Mouse (Mus musculus) forebrain, postnatal 0 days (tissue): ENCODE measurements at regions not wholly inside any gene's neighbourhood (a gene's known extent, or its start where the extent isn't known, plus 50 kb on each side); places are given as distances from the start of the nearest gene placed in this dataset.

Experiments
- ATAC-seq: fragments of 200-750 bp; cut with Nextera tagmentation; 2 replicates; pipeline ENCODE4 v1.8.0; 2017; ENCODE audit warnings: mild to moderate bottlenecking, moderate library complexity
- DNase-seq: peaks from one replicate; pipeline ENCODE4 v3.0.0-alpha.2; 2015
- H3K27ac ChIP-seq: fragments of 300-500 bp; sonication (generic); 2 replicates; pipeline ENCODE4 v1.5.1; 2014; ENCODE audit warnings: low read depth, mild to moderate bottlenecking, antibody characterized with exemption, low read length, moderate library complexity, mixed read lengths
- H3K27me3 ChIP-seq: fragments of 300-500 bp; sonication (generic); 2 replicates; pipeline ENCODE4 v1.6.1; 2014; ENCODE audit warnings: mild to moderate bottlenecking, low read length, mixed read lengths; ENCODE audit not compliant: insufficient read depth
- H3K36me3 ChIP-seq: fragments of 300-500 bp; sonication (generic); 2 replicates; pipeline ENCODE4 v1.6.1; 2014; ENCODE audit warnings: mild to moderate bottlenecking, moderate library complexity; ENCODE audit not compliant: insufficient read depth
- H3K4me1 ChIP-seq: fragments of 300-500 bp; sonication (generic); 2 replicates; pipeline ENCODE4 v1.6.1; 2014; ENCODE audit warnings: antibody characterized with exemption; ENCODE audit not compliant: insufficient read depth
- H3K4me2 ChIP-seq: fragments of 300-500 bp; sonication (generic); 2 replicates; pipeline ENCODE4 v1.6.1; 2014; ENCODE audit warnings: low read depth, mild to moderate bottlenecking, moderate library complexity
- H3K4me3 ChIP-seq: fragments of 300-500 bp; sonication (generic); 2 replicates; pipeline ENCODE4 v1.5.1; 2014; ENCODE audit warnings: low read depth, low read length, mixed read lengths
- H3K9ac ChIP-seq: fragments of 300-500 bp; sonication (generic); 2 replicates; pipeline ENCODE4 v1.6.1; 2014; ENCODE audit warnings: mild to moderate bottlenecking
- H3K9me3 ChIP-seq: fragments of 300-500 bp; sonication (generic); 2 replicates; pipeline ENCODE4 v1.6.1; 2016; ENCODE audit warnings: low read length
- CTCF ChIP-seq: sonication (generic); IDR thresholded peaks from 2 replicates; pipeline ENCODE4 v1.5.1; 2016; ENCODE audit warnings: antibody characterized with exemption, control low read depth, low read depth
- WGBS: fragments of 180-500 bp; shearing (Covaris S2); extraction: QIAGEN DNeasy Blood & Tissue Kit; methylation state at CpG from one replicate; pipeline ENCODE4 v1.1.7; 2014; 5-methylcytosine and 5-hydroxymethylcytosine counted together

DNA sequence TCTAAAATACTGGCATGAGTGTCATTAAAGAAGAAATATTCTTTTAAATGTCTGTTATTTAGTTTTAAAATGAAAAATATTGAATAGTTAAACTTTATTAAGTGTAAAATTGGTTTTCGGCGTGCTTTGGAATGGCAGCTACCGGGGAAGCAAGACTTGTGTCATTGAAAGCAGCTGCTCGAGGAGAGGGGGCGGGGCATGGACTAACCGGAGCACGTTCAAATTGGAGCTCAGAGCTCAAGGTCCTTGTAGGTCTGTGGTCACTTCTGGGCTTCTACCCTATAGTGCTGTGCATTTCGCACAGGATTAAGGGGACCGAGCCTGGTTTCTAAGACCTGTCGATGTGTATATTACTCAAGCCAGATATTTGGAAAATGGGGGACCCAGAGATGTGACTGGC lies 309.0 kb downstream of the Tshz3 start:
- H3K9ac ChIP-seq: no peak overlapping the region
- H3K4me1 ChIP-seq: no peaks in the 10 kb centered on the region
- H3K9me3 ChIP-seq: no peaks in the 10 kb centered on the region
- no peak for TF ChIP-seq CTCF
- H3K27ac ChIP-seq: no peak overlapping the region
- no peaks in the 10 kb centered on the region for H3K27me3 ChIP-seq
- DNase-seq: no peak
- no peak overlapping the region for H3K4me3 ChIP-seq
- no peaks in the 10 kb centered on the region for H3K36me3 ChIP-seq
- no peak for ATAC-seq
- WGBS: 68% methylated on average over 10 of the region's 10 CpGs
- H3K4me2 ChIP-seq: no peak overlapping the region

DNA sequence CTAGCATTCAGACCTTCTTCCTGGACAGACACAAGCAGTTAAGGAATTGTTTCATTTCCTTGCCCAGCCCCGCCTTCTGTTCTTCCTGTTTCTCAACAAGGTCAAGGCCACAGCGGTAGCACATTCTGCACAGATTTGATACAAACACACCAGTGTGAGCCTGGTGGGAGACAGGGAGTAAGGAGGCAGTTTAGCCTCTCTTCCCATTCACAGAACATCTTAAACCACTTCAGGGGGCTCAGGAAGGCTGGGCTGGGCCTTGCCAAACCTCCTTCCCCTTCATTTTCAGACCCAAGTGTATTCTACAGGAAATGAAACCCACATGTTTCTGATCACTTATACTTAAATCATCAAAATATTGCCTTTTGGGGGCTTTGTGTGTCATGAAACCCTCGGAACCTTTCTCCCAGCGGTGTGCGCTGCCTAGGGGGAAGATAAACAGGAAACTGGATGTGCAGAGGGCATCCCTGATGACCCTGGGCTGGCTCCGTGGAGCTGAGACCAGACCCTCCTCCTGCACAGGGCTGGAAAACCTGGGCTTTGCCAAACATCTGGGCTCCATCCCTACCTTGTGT lies 313.3 kb downstream of the Tshz3 start:
- DNase-seq (no peak), ATAC-seq (no peak)
- Histone ChIP-seq H3K4me2 (no peak overlapping the region), H3K27me3 (no peaks in the 10 kb centered on the region), H3K9ac (no peak overlapping the region), H3K9me3 (no peaks in the 10 kb centered on the region), H3K4me1 (no peaks in the 10 kb centered on the region), H3K27ac (no peak overlapping the region), H3K36me3 (no peaks in the 10 kb centered on the region), H3K4me3 (no peak overlapping the region)
- TF ChIP-seq CTCF: no peak
- WGBS: 80% methylated on average over 6 of the region's 6 CpGs

DNA sequence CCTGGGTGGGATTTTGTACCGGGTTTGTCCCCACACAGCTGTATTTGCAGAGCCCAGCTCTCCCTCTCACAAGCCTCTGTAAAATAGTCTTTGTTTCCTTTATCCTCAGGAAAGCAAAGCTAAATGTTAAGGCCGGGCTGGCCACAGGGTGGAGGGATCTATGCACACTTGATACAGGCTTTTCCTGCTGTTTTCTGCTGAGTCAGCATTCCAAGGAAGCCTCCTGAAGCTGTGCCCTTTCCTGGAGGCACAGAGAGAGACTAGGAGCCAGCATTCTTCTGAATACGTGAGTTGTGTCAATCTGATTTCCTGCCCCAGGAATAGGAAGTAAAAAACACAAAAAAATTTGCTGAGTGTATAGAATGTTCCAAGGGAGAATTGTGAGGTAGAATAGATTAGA lies 322.2 kb downstream of the Tshz3 start:
- Histone ChIP-seq H3K9me3 (no peaks in the 10 kb centered on the region), H3K4me1 (peaks cover 6% of the 10 kb centered on the region; the same call in 1 of the 2 replicates), H3K9ac (no peak overlapping the region), H3K27ac (no peak overlapping the region), H3K27me3 (no peaks in the 10 kb centered on the region), H3K4me3 (no peak overlapping the region), H3K4me2 (no peak overlapping the region), H3K36me3 (no peaks in the 10 kb centered on the region)
- DNase-seq (no peak), ATAC-seq (no peak)
- 55% methylated on average over 3 of the region's 3 CpGs for WGBS
- no peak for TF ChIP-seq CTCF

DNA sequence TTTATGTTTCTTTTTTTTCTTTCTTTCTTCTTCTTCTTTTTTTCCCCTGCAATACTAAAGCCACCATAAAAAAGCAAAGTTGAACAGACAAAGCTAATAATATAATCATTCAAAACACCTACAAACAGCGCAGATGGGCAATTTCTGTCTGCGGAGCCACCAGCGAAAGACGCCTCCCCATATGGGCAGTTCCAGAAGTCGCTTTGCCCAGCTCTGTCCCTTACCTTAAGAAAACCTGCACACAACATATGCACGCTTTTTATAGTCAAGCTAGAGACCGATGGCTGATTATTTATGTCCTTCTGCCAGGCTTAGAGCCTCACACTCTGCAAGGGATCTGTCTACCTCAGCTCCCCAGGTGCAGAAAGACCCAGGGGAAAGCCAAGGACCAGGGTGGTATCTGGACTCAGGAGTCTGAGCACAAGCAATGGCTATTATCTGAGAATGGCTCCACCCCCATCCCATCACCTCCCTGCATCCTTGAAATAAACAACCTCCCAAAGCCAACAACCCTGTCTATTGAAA lies 326.6 kb downstream of the Tshz3 start:
- no peak overlapping the region for H3K4me2 ChIP-seq
- H3K27ac ChIP-seq: peak overlapping the region; percentile 15; the same call in 1 of the 2 replicates
- peak; percentile 23; the same call in 1 of the 2 replicates for ATAC-seq
- H3K27me3 ChIP-seq: no peaks in the 10 kb centered on the region
- H3K4me1 ChIP-seq: peaks cover 6% of the 10 kb centered on the region; the same call in 1 of the 2 replicates
- H3K9ac ChIP-seq: no peak overlapping the region
- H3K36me3 ChIP-seq: no peaks in the 10 kb centered on the region
- DNase-seq: peak; percentile 40
- WGBS: 77% methylated on average over 7 of the region's 7 CpGs
- H3K9me3 ChIP-seq: no peaks in the 10 kb centered on the region
- no peak for TF ChIP-seq CTCF
- H3K4me3 ChIP-seq: no peak overlapping the region

DNA sequence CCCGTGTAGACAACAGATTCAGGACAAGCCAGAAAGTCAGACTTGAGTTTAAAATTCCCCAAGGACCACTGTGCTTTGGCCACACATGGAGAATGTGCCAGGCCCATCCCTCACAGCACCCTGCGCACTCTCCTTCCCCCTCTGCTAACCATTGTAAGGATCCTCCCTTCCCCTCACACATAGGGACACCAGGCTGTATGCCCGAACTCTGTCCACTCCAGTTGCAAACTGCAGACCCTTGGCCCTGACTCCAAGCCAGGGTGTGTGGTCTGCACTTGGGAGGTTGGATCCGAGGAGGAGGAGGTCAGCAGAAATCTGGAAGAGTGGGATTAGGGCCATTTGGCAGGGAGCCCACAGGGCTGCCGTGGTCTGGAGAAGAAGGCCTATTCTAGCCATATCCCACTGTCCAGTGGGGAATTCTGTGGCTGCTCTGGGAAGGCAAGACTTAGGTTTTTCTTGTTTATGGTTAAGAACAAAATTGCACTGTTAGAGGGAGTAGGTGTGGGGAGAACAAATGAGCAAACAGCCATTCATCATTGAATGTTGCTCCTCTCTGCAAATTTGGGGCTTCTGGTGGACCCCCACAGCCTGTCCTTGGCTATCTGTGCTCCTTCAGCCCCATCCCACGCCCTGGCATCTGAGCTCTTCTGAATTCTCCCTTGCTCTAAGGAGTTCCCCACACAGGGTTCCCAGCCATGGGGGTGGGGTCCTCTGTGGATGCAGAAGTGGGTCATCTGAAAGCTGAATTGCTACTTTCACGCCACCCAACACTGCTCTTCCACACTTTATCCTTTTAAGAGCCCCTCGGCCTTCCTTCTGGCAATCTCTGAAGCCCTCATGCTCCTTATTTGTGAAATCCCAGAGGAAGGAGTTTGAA lies 366.9 kb downstream of the Tshz3 start:
- H3K4me1 ChIP-seq: no peaks in the 10 kb centered on the region
- DNase-seq: no peak
- no peak overlapping the region for H3K4me3 ChIP-seq
- WGBS: 74% methylated on average over 8 of the region's 8 CpGs
- H3K9me3 ChIP-seq: no peaks in the 10 kb centered on the region
- H3K36me3 ChIP-seq: no peaks in the 10 kb centered on the region
- no peak for TF ChIP-seq CTCF
- ATAC-seq: no peak
- no peaks in the 10 kb centered on the region for H3K27me3 ChIP-seq
- H3K27ac ChIP-seq: no peak overlapping the region
- no peak overlapping the region for H3K4me2 ChIP-seq
- H3K9ac ChIP-seq: no peak overlapping the region

DNA sequence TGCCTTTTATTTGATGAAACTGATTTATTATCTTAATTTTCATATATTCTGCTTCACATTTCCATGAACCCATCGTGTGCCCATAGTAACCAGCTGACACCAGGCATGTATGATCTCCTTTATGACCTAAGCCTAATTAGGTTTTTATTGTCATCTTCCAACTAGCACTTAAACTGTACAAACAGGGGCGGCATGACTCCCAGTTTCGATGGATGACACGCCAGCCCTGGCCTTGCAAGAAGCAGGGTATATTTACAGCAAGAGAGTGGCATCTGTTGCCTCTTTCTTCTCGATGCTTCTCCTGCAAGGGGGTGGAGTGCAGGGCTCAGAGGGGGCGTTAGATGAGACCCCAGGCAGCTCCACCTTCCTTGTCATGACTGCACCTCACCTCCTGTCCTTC lies 379.8 kb downstream of the Tshz3 start:
- H3K27me3 ChIP-seq: no peaks in the 10 kb centered on the region

DNA sequence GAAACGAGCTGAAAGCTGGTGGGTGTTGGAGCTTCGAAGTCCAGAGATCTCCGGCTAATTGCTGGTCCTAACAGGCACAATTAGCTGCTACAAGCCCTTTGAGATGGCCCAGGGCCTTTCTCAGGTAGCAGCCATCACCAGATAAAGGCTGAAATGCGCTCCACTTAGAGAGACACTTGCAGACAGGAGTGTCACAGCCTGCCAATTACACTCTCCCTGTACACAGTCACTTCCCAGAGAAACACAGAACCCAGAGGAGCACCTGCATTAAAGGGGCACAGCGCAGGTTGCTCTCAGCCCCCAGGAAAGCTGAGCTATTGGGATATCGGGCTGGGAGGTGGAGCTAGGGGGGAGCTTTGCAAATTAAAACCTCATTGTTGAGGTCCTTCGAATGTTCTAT lies 380.2 kb downstream of the Tshz3 start:
- no peak for ATAC-seq
- no peak for DNase-seq
- Histone ChIP-seq H3K4me1 (no peaks in the 10 kb centered on the region), H3K27ac (no peak overlapping the region), H3K27me3 (no peaks in the 10 kb centered on the region), H3K9ac (no peak overlapping the region), H3K4me3 (no peak overlapping the region), H3K9me3 (no peaks in the 10 kb centered on the region), H3K36me3 (no peaks in the 10 kb centered on the region), H3K4me2 (no peak overlapping the region)
- 41% methylated on average over 7 of the region's 7 CpGs for WGBS
- no peak for TF ChIP-seq CTCF

More for the DNA sequence above, 379.8 kb downstream of the Tshz3 start:
- DNase-seq: no peak
- Histone ChIP-seq H3K9me3 (no peaks in the 10 kb centered on the region), H3K9ac (no peak overlapping the region), H3K4me1 (no peaks in the 10 kb centered on the region), H3K27ac (no peak overlapping the region), H3K4me2 (no peak overlapping the region), H3K4me3 (no peak overlapping the region), H3K36me3 (no peaks in the 10 kb centered on the region)
- ATAC-seq: no peak
- 48% methylated on average over 6 of the region's 6 CpGs for WGBS
- TF ChIP-seq CTCF: no peak
